Mouse (Mus musculus) stomach, postnatal 0 days (tissue): ENCODE data around the gene Recql5. TPM values are rescaled to one million over a fixed set of nuclear protein-coding genes. Genes with fewer than 3 reads are reported as not detected.

Source experiments
- ATAC-seq: fragments of 200-750 bp; cut with Nextera tagmentation; 2 replicates; pipeline ENCODE4 v1.8.0; 2017; ENCODE audit not compliant: low FRiP score, low TSS enrichment
- DNase-seq: peaks from one replicate; pipeline ENCODE4 v3.0.0-alpha.2; 2016; ENCODE audit warnings: low spot score
- H3K27ac ChIP-seq: fragments of 300-500 bp; sonication (generic); replicated peaks from 2 replicates; pipeline ENCODE4 v1.5.1; 2014; ENCODE audit warnings: mild to moderate bottlenecking, control low read depth
- H3K27me3 ChIP-seq: fragments of 300-500 bp; sonication (generic); 2 replicates; pipeline ENCODE4 v1.6.1; 2014; ENCODE audit warnings: low read length; ENCODE audit not compliant: control insufficient read depth, insufficient read depth
- H3K36me3 ChIP-seq: fragments of 300-500 bp; sonication (generic); 2 replicates; pipeline ENCODE4 v1.6.1; 2014; ENCODE audit warnings: low read length, mixed read lengths; ENCODE audit not compliant: control insufficient read depth, insufficient read depth
- H3K4me1 ChIP-seq: fragments of 300-500 bp; sonication (generic); replicated peaks from 2 replicates; pipeline ENCODE4 v1.6.1; 2014; ENCODE audit warnings: antibody characterized with exemption; ENCODE audit not compliant: control insufficient read depth, insufficient read depth
- H3K4me2 ChIP-seq: fragments of 300-500 bp; sonication (generic); replicated peaks from 2 replicates; pipeline ENCODE4 v1.6.1; 2014; ENCODE audit warnings: low read depth, mild to moderate bottlenecking, control low read depth, moderate library complexity
- H3K4me3 ChIP-seq: fragments of 300-500 bp; sonication (generic); 2 replicates; pipeline ENCODE4 v1.5.1; 2014; ENCODE audit warnings: low read depth, low read length, control low read depth
- H3K9ac ChIP-seq: fragments of 300-500 bp; sonication (generic); 2 replicates; pipeline ENCODE4 v1.6.1; 2014; ENCODE audit warnings: mild to moderate bottlenecking, low read length, control low read depth, mixed read lengths
- H3K9me3 ChIP-seq: fragments of 300-500 bp; sonication (generic); 2 replicates; pipeline ENCODE4 v1.6.1; 2016; ENCODE audit warnings: low read length; ENCODE audit not compliant: control insufficient read depth
- CTCF ChIP-seq: IDR thresholded peaks from 2 replicates; pipeline ENCODE4 v1.5.1; 2016; ENCODE audit warnings: antibody characterized with exemption, low read depth, mild to moderate bottlenecking, moderate library complexity
- EP300 ChIP-seq: optimal IDR thresholded peaks from 2 replicates; pipeline ENCODE3; 2016; ENCODE audit warnings: antibody characterized with exemption
- WGBS: fragments of 180-500 bp; shearing (Covaris S2); extraction: QIAGEN DNeasy Blood & Tissue Kit; methylation state at CpG from one replicate; pipeline ENCODE4 v1.1.7; 2014; 5-methylcytosine and 5-hydroxymethylcytosine counted together
- polyA plus RNA-seq: library from polyadenylated mRNA; unstranded; fragments of >200 nt; fragmentation: Nextera tagmentation; extraction: Ambion mirVana; gene quantifications from 2 replicates; pipeline ENCODE4 v1.2.1, GENCODE M21; 2015

The Recql5 gene
- polyA plus RNA-seq, 1 experiment from 2014 or later, result 7.2 TPM

GRCm38 (mm10) chr11:115885281-115885680, 48.0 kb downstream of the Recql5 start:
- Histone ChIP-seq H3K27ac (no peak overlapping the region), H3K4me1 (no peaks in the 10 kb centered on the region), H3K9ac (no peak overlapping the region), H3K4me3 (no peak overlapping the region), H3K36me3 (no peaks in the 10 kb centered on the region), H3K4me2 (no peak overlapping the region), H3K27me3 (no peaks in the 10 kb centered on the region), H3K9me3 (no peaks in the 10 kb centered on the region)
- DNase-seq (no peak), ATAC-seq (no peak)
- no peak for TF ChIP-seq CTCF
- no peak for TF ChIP-seq EP300
- 70% methylated on average over 11 of the region's 11 CpGs for WGBS

GRCm38 (mm10) chr11:115884361-115884760, 48.9 kb downstream of the Recql5 start:
- Histone ChIP-seq H3K27ac (no peak overlapping the region), H3K4me1 (no peaks in the 10 kb centered on the region), H3K9ac (no peak overlapping the region), H3K9me3 (no peaks in the 10 kb centered on the region), H3K4me2 (no peak overlapping the region), H3K36me3 (no peaks in the 10 kb centered on the region), H3K4me3 (no peak overlapping the region), H3K27me3 (no peaks in the 10 kb centered on the region)
- no peak for TF ChIP-seq CTCF
- no peak for TF ChIP-seq EP300
- WGBS, result 79% methylated on average over 3 of the region's 3 CpGs
- ATAC-seq (peak; percentile 71), DNase-seq (peak; percentile 56)

DNA sequence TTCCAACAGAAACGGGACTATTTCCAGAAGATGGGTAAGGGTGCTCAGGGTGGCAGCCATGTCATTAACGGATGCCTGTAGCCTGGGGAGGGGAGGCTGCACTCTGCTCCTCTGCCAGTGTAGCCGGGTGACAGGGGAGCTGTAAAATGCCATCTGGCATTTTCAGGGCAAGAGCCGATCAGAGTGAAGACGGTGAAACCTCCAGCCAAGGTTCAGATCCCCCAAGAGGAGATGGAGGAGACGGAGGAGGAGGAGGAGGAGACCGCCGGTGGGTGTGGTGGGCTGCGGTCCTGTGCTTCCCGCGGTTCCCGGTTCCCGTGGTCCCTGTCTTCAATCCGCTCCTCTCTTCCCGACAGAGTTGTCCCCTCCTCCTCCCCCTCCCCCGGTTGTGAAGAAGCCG, 50.0 kb downstream of the Recql5 start:
- no peak overlapping the region for H3K27ac ChIP-seq
- TF ChIP-seq CTCF, result no peak
- TF ChIP-seq EP300, result no peak
- no peak overlapping the region for H3K9ac ChIP-seq
- ATAC-seq (no peak), DNase-seq (no peak)
- H3K27me3 ChIP-seq, result no peaks in the 10 kb centered on the region
- no peaks in the 10 kb centered on the region for H3K4me1 ChIP-seq
- H3K36me3 ChIP-seq, result no peaks in the 10 kb centered on the region
- H3K4me2 ChIP-seq, result no peak overlapping the region
- 47% methylated on average over 15 of the region's 17 CpGs for WGBS
- H3K9me3 ChIP-seq, result no peaks in the 10 kb centered on the region
- H3K4me3 ChIP-seq, result no peak overlapping the region

- no peaks in the 10 kb centered on the region for H3K36me3 ChIP-seq
- no peaks in the 10 kb centered on the region for H3K4me1 ChIP-seq
- ATAC-seq (no peak), DNase-seq (peak; percentile 46)
- H3K9me3 ChIP-seq, result no peaks in the 10 kb centered on the region
- H3K9ac ChIP-seq, result no peak overlapping the region
- H3K4me2 ChIP-seq, result no peak overlapping the region
- H3K27ac ChIP-seq, result no peak overlapping the region
- TF ChIP-seq EP300 (no peak), CTCF (peak; percentile 82)
- no peaks in the 10 kb centered on the region for H3K27me3 ChIP-seq
- no peak overlapping the region for H3K4me3 ChIP-seq
- 26% methylated on average over 5 of the region's 5 CpGs for WGBS
Observed at GRCm38 (mm10) chr11:115881002-115881401, 52.3 kb downstream of the Recql5 start.

GRCm38 (mm10) chr11:115878071-115878470, 55.2 kb downstream of the Recql5 start:
- Histone ChIP-seq H3K9ac (0 out of 2 replicates have a peak overlapping the region, but pooled peaks have one; percentile 43), H3K27ac (peak overlapping the region; percentile 49; the same call in 1 of the 2 replicates), H3K4me1 (no peaks in the 10 kb centered on the region), H3K36me3 (no peaks in the 10 kb centered on the region), H3K9me3 (no peaks in the 10 kb centered on the region), H3K27me3 (no peaks in the 10 kb centered on the region), H3K4me3 (no peak overlapping the region), H3K4me2 (no peak overlapping the region)
- ATAC-seq (peak; percentile 21; the same call in 1 of the 2 replicates), DNase-seq (peak; percentile 60)
- WGBS, result 68% methylated on average over 8 of the region's 8 CpGs
- TF ChIP-seq CTCF, result no peak
- no peak for TF ChIP-seq EP300

GRCm38 (mm10) chr11:115877174-115877755, 56.0 kb downstream of the Recql5 start:
- Histone ChIP-seq H3K4me2 (peak overlapping the region; percentile 34; the same call in 1 of the 2 replicates), H3K27me3 (no peaks in the 10 kb centered on the region), H3K4me1 (no peaks in the 10 kb centered on the region), H3K9me3 (no peaks in the 10 kb centered on the region), H3K27ac (peak overlapping the region; percentile 78), H3K9ac (no peak overlapping the region; the same call in 1 of the 2 replicates), H3K36me3 (no peaks in the 10 kb centered on the region), H3K4me3 (no peak overlapping the region)
- TF ChIP-seq EP300 (no peak), CTCF (no peak)
- WGBS, result 40% methylated on average over 6 of the region's 6 CpGs
- peak; percentile 84 for ATAC-seq
- DNase-seq, result peak; percentile 89
